Mouse (Mus musculus): ENCODE measurements around the gene Atad3a.

GRCm38 (mm10) chr4:155694482-155695401 lies 66.2 kb downstream of the Atad3a start:
- TF ChIP-seq CTCF (IDR thresholded peaks at IDR 0.05) (peak; percentile 68), EP300 (IDR thresholded peaks at IDR 0.05) (no peak)

Measured in lung, postnatal 0 days (tissue).